Mouse (Mus musculus) lung, postnatal 0 days (tissue): ENCODE results near the gene Gpr39.

Experiments used
- CTCF ChIP-seq: IDR thresholded peaks from 2 replicates; pipeline ENCODE4 v1.5.1; 2016; ENCODE audit warnings: antibody characterized with exemption, mild to moderate bottlenecking
- EP300 ChIP-seq: IDR thresholded peaks from 2 replicates; pipeline ENCODE4 v1.6.1; 2016; ENCODE audit warnings: antibody characterized with exemption, mild to moderate bottlenecking, control low read depth

DNA sequence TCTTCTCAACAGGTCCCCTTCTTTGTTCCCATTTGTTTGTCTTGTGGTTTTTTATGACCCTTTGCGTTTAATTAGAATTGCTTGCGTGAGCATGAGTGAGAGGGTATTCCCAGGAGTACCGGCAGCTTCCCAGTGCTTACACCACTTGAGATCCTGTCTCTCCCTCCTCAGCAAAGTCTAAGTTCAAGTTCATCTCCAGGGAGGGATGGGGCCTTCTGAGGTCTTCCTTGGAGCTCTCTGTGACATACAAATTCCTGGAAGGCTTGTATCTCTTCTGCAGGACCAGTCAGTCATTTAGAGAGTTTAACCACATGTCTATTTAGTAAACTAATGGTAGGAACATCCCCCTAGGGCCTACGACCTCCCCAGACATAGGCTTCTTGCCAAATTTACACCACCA, 55.1 kb downstream of the Gpr39 start:
- no peak for TF ChIP-seq CTCF
- TF ChIP-seq EP300, result no peak
